Mouse (Mus musculus): Measurements from ENCODE around the gene Ppp2r3a.

Gene Ppp2r3a

GRCm38 (mm10) chr9:101152872-101153271, 98.7 kb downstream of the Ppp2r3a start:
- DNase-seq: no peak

GRCm38 (mm10) chr9:101143635-101144034, 108.0 kb downstream of the Ppp2r3a start:
- no peak for DNase-seq

GRCm38 (mm10) chr9:101114182-101114884, 137.3 kb downstream of the Ppp2r3a start:
- no peak for DNase-seq

DNA sequence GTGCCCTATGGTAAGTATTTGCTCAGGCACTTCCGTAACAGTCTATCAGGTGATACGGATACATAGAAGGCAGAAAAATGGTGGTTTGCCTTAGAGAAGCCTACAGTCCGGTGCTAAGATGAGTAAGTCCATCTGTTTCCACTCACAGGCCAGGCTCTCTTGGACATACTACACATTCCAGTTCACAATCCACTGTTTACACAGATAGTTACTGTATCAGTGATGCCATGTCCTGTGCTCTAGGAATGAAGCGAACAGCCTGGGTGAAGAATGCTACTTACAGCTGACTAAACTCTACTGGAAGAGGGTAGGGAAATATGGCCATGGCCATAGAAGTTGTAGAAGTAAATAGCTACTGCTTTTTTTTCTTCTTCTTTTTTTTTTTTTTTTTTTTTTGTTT, 138.3 kb downstream of the Ppp2r3a start:
- no peak for DNase-seq

DNA sequence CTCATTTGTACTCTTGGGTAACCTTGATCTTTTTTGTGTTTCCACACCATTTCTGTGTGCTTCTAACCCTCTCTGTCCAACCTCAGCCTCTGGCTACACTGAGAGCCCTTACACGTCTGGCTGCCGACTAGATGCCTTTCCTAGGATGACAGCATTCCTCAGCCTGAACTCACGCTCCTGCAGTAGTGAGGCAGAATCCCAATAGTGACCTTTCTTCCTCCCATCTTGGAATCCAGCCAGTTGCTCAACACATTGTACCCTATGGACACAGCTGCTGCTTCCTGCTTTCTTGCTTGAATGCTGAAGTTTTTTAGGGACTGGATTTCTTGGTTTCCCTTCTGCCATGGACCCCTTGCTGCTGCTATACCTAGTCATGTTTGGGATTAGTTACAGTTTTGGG, 141.6 kb downstream of the Ppp2r3a start:
- no peak for DNase-seq

DNA sequence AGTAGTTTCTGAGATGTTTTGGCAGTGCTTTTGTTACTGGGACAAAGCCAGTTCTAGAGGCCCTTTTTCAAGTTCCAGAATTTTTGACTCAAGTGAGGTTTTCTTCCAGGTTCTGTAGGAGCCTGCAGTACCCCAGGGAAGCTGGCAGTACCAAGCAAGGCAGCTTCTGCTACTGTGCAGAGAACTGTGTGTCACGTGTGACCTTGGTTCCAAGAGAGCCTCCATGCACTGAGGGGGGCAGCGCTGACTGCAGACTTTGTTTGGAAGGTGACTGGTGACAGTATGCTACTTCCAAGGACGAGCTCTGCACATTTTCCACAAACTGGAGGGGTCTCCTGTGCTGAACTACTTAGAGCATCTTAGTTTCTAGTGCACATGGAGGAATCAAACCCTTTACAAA, 144.2 kb downstream of the Ppp2r3a start:
- DNase-seq: no peak

DNA sequence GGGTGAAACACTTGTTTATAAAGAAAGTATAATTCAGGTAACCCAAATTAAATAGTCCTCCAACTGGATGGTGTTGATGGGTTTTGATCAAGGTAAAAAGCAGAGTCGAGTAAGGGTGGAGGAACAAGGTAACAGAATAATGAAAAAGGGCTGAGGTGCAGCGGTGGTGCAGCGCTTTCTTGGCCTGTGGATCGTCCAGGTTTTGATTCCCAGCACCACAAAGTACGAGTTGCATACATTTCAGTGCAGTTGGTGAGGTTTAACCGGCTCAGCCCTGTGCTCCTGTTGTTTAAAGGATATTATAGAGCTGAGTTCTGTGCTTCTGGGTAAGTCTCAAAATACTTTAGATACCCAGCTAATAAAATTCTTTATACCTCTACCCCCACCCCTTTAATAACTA, 145.9 kb downstream of the Ppp2r3a start:
- DNase-seq: no peak

DNA sequence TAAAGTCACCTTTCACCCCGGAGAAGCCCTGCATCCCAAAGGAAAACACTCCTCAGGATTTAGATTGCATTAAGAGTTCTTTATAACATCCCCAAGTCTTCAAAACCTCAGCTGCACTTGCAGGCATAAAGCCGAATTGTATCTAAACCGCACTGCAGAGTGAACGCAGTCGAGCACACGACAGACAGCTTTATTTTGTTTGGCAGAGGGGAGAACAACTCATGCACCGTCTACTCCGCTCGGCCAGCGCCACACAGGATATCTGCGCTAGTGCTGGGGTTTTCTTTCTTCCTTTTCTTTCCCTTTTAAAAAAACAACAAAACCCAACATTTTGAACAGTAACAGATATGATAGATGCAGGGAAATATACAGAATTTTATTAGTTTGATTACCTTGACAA, 146.7 kb downstream of the Ppp2r3a start:
- no peak for DNase-seq

- DNase-seq: no peak
These were observed 149.3 kb downstream of the Ppp2r3a start for GRCm38 (mm10) chr9:101102288-101102687.

DNA sequence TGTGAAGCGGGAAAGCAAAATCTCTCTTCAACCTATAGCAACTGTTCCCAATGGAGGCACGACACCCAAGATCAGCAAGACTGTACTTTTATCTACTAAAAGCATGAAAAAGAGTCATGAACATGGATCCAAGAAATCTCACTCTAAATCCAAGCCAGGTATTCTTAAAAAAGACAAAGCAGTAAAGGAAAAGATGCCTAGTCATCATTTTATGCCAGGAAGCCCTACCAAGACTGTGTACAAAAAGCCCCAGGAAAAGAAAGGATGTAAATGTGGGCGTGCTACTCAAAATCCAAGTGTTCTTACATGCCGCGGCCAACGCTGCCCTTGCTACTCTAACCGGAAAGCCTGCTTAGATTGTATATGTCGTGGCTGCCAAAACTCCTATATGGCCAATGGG, 150.0 kb downstream of the Ppp2r3a start:
- no peak for DNase-seq

DNA sequence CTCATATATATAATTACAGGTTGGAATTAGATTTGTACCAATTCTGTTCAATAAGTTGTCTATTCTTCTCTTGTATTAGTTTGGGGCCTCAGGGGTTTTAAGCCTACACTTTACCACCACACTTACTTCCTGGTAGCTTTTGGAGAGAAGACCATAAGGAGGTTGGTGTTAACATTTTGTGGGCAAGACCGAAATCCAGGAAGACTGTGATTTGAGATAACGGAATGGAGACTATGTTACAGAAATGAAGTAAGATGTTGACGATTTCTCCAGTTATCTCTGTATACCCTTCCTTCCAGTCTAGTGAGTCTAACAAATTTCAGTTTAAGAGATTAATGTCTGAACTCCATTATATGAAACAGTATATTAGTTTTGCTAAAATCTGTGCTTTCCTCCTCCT, 151.4 kb downstream of the Ppp2r3a start:
- no peak for DNase-seq

GRCm38 (mm10) chr9:101099445-101099844, 152.2 kb downstream of the Ppp2r3a start:
- no peak for DNase-seq

GRCm38 (mm10) chr9:101097542-101097941, 154.1 kb downstream of the Ppp2r3a start:
- DNase-seq: no peak

DNA sequence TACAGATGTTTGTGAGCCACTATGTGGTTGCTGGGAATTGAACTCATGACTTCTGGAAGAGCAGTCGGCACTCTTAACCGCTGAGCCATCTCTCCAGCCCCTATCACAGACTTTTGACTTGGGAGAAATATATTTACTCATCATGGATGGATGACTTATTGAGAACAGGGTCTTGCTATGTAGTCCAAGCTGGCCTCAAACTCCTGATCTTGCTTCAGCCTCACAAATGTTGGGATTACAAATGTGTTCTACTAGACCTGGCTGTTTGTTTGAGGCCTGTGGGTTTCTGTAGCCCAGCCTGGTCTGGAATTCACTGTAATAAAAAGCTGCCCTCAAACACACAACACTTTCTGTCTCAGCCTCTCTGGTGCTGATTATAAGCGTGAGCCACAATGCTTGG, 155.1 kb downstream of the Ppp2r3a start:
- DNase-seq: no peak

- no peak for DNase-seq
These were observed 156.2 kb downstream of the Ppp2r3a start for GRCm38 (mm10) chr9:101095425-101095824.

- no peak for DNase-seq
These were observed 167.9 kb downstream of the Ppp2r3a start for GRCm38 (mm10) chr9:101083728-101084127.

DNA sequence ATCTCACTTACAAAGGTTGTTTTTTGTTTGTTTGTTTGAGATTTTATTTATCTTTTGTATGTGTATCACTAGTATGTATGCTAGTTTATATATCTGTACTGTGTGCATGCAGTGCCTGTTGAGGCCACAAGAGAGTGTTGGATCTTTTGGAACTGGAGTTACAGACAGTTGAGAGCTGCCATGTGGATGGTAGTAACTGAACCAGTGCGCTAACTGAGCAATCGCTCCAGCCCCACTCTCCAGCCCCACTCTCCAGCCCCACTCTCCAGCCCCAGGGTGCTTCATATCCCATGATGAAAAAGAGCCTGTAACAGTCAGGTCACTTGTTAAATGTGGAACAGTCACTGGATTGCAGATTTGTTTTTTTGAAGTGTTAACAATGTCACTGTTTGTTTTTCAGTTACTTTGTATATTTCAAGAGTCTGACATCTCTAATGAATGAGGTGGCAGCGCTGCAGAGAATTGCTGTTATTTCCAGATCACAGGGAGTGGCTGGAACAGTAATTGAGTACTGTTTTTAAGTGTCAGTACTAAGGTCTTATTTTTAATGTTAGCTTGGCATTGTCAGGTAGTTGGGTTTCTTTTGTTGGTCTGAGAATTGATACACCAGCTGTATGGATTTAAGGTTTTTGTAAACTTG, 171.4 kb downstream of the Ppp2r3a start:
- no peak for DNase-seq

DNA sequence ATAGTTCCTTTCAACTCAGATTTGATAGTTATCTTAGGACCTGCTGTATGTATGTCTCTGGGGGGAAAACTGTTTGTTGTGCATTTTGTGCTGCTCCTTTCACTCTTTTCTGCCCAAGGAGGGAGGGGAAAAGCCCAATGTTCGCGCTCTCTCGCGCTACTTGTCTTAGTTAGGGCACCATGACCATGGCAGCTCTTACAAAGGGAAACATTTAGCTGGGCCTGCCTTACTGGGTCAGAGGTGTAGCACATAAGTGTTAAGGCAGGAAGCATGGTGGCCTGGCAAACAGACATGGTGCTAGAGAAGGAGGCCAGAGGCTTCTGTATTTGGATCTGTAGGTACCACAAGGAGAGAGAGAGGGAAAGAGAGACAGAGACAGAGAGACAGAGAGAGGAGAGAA, 173.0 kb downstream of the Ppp2r3a start:
- no peak for DNase-seq

DNA sequence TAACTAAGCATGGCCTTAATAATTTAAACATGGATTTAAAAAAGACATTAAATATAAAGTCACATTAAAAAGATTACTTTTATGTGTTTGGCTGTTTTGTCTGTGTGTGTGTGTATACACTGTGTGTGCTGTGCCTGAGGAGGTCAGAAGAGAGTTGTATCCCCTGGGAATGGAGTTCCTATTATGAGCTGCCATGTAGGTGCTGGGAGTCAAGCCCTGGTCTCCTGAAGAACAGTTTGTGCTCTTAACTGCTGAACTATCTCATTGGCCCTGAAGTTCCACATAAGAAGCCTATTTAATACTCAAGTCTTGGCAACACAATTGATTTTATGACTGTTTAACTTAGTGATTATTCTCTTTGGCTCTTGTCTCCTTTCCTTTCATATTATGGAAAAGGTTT, 174.1 kb downstream of the Ppp2r3a start:
- no peak for DNase-seq

DNA sequence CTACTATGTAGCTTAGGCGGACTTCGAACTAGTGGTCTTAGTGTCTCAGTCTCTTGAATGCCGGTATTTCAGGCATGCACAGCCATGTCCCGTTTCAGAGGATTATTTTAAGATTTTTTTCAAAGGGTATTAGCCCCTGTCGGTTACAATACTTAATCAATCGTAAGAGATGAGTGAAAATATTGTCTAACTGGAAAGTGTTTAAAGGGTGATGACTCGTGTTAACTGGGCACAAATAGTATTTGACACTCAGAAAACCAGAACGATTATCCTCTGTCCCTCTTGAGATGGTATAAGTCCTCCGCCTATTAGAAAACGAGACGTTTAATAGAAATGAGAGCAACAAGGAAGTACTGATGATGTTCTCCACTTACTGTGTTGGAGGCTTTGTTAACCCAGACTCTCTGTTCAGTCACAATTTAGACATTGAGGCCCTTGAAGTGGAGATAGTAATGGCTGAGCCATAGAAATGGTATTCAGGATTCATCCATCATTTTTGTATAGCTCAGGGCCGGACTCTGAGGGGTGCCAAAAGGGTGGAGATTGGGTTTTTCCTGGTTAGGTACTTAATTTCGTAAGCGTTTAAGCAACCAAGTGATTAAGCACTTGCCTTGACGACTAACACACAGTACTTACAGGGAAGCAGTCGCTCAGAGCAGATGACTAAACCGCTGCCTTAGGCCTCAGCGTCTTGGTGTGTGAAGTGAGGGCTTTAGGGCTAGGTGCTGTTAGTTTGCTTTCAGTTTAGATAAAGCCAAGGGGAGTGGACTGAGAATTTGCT, 175.3 kb downstream of the Ppp2r3a start:
- DNase-seq: peak; percentile 36

DNA sequence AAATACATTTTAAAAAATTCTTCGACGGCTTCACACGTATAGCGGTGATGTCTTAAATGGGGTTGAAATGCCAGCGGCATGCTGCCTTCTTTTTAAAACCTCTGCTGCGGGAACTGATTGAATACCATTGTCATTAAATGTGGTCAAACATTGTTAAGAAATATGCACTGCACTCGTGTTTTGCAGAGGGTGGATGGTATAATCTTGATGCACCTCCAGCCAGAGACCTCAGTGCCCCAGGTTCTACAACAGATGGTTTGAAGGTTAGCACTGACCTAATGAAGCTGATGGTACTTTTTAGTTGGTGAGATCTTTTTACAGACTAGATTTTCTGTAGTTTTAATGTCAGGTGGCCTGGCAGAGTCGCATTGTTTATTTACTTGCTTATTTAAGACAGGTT, 175.9 kb downstream of the Ppp2r3a start:
- peak; percentile 13 for DNase-seq

- DNase-seq: peak; percentile 51
These were observed 176.5 kb downstream of the Ppp2r3a start for GRCm38 (mm10) chr9:101075091-101075581.

GRCm38 (mm10) chr9:101074332-101075021, 177.1 kb downstream of the Ppp2r3a start:
- peak; percentile 90 for DNase-seq
